Comparison of ENCODE assay signal across 8 mouse cellular contexts in the genomic region with DNA sequence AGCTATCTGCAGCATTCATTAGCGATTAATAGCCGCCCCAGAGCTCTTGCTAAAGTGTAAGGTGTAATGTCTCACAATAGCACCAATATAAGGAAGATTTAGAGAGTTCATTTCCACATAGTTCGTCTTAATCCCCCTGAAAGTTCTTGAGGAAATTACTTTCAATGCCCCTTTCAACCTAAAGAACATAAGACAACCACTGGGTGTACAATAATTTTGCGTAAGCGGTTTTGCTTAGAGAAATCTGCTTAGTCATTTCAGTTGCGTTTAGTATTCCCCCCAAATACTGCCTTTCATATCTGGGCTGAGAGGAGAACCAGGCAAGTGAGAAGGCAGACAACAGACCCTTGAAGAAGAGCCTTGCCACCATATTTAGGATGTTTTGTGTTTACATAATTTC. TPM values are rescaled to one million over a fixed set of nuclear protein-coding genes. Genes with fewer than 3 reads are reported as not detected.
DNase-seq lines count a peak whose midpoint lies in the region; ATAC-seq and TF ChIP-seq lines count a peak whose summit lies in the region.

No protein-coding gene starts in this region.

- no peak for ATAC-seq in hindbrain, embryonic 11.5 days (ENCODE audit: low FRiP score)
- no peak for ATAC-seq in midbrain, embryonic 14.5 days (ENCODE audit: low FRiP score, low TSS enrichment)

- H3K9ac ChIP-seq in hindbrain, embryonic 11.5 days (ENCODE audit: low read depth, low read length), result peak overlapping the region; percentile 72
- H3K9ac ChIP-seq in midbrain, embryonic 14.5 days (replicated peaks; ENCODE audit: low read length), result peak overlapping the region; percentile 89

- peak overlapping the region; percentile 84 for H3K4me2 ChIP-seq in hindbrain, embryonic 11.5 days (replicated peaks; ENCODE audit: low read depth, low read length)
- H3K4me2 ChIP-seq in midbrain, embryonic 14.5 days (ENCODE audit: low read length), result peak overlapping the region; percentile 83

- H3K27ac ChIP-seq in kidney, adult 2 months (ENCODE audit: insufficient read depth, low read depth, low read length), result peak overlapping the region; percentile 84
- H3K27ac ChIP-seq in hindbrain, embryonic 11.5 days (ENCODE audit: low read depth, low read length), result peak overlapping the region; percentile 97
- H3K27ac ChIP-seq in midbrain, embryonic 14.5 days (replicated peaks; ENCODE audit: low read depth, low read length), result peak overlapping the region; percentile 98

- 21% methylated on average over 6 of the region's 6 CpGs for WGBS in kidney, adult 2 months
- 45% methylated on average over 6 of the region's 6 CpGs for WGBS in hindbrain, embryonic 11.5 days
- WGBS in midbrain, embryonic 14.5 days, result 31% methylated on average over 6 of the region's 6 CpGs

- peaks cover 4% of the 10 kb centered on the region; the same call in 1 of the 2 replicates for H3K4me1 ChIP-seq in kidney, adult 2 months (ENCODE audit: control insufficient read depth, insufficient read depth, low read length)
- H3K4me1 ChIP-seq in hindbrain, embryonic 11.5 days (replicated peaks; ENCODE audit: control insufficient read depth, insufficient read depth, low read length), result no peaks in the 10 kb centered on the region; the same call in 1 of the 2 replicates
- H3K4me1 ChIP-seq in midbrain, embryonic 14.5 days (ENCODE audit: control insufficient read depth, insufficient read depth, low read length), result peaks cover 23% of the 10 kb centered on the region

- H3K36me3 ChIP-seq in kidney, adult 2 months (ENCODE audit: control insufficient read depth, insufficient read depth, low read length), result no peaks in the 10 kb centered on the region
- H3K36me3 ChIP-seq in hindbrain, embryonic 11.5 days (ENCODE audit: control insufficient read depth, insufficient read depth, low read length), result no peaks in the 10 kb centered on the region
- no peaks in the 10 kb centered on the region for H3K36me3 ChIP-seq in midbrain, embryonic 14.5 days (ENCODE audit: control insufficient read depth, insufficient read depth, low read length)

- TF ChIP-seq CTCF in kidney, adult 2 months (conservative IDR thresholded peaks at IDR 0.05; ENCODE audit: insufficient read depth, insufficient read length, low read depth, low read length), result no peak

- no peaks in the 10 kb centered on the region for H3K9me3 ChIP-seq in hindbrain, embryonic 11.5 days (ENCODE audit: control insufficient read depth, low read length)
- H3K9me3 ChIP-seq in midbrain, embryonic 14.5 days (ENCODE audit: control insufficient read depth, low read length), result no peaks in the 10 kb centered on the region

- TF ChIP-seq POLR2A in kidney, adult 2 months (IDR thresholded peaks at IDR 0.05; ENCODE audit: low read depth, low read length), result no peak

- peak overlapping the region; percentile 73 for H3K4me3 ChIP-seq in kidney, adult 2 months (ENCODE audit: insufficient read depth, low read depth, low read length)
- peak overlapping the region; percentile 90 for H3K4me3 ChIP-seq in hindbrain, embryonic 11.5 days (ENCODE audit: low read depth, low read length)
- H3K4me3 ChIP-seq in midbrain, embryonic 14.5 days (replicated peaks; ENCODE audit: low read depth, low read length), result peak overlapping the region; percentile 73

- no peaks in the 10 kb centered on the region for H3K27me3 ChIP-seq in kidney, adult 2 months (replicated peaks; ENCODE audit: control insufficient read depth, insufficient read depth, low read length)
- H3K27me3 ChIP-seq in hindbrain, embryonic 11.5 days (ENCODE audit: control insufficient read depth, insufficient read depth, low read length), result no peaks in the 10 kb centered on the region
- no peaks in the 10 kb centered on the region for H3K27me3 ChIP-seq in midbrain, embryonic 14.5 days (ENCODE audit: control insufficient read depth, insufficient read depth, low read length)

- DNase-seq in kidney, adult 2 months, result no peak
- DNase-seq in kidney, adult 18-20 months, result no peak
- DNase-seq in NIH3T3 (ENCODE audit: low read depth), result peak; percentile 56
- DNase-seq in hindbrain, embryonic 11.5 days (ENCODE audit: low spot score), result no peak
- DNase-seq in midbrain, embryonic 14.5 days, result no peak
- DNase-seq in right cerebral cortex, postnatal 25 days, result no peak
- no peak for DNase-seq in B cell, adult 2 months
- no peak for DNase-seq in adrenal gland, postnatal 14 days

RNA-seq across cellular contexts. Expression of gene Cltc, which starts 1.2 kb away (rescaled TPM):
- polyA plus RNA-seq in kidney, adult 2 months (2012; rRNA removed), result 94.4 and 107 TPM in 2 replicates
- polyA plus RNA-seq in hindbrain, embryonic 11.5 days (2014; fragmentation: Nextera tagmentation; extraction: Ambion mirVana), result 173 and 188 TPM in 2 replicates
- polyA plus RNA-seq in midbrain, embryonic 14.5 days (2014; fragmentation: Nextera tagmentation; extraction: Ambion mirVana), result 155 and 220 TPM in 2 replicates
- total RNA-seq in adrenal gland, postnatal 14 days (2021), result 236 and 237 TPM in 2 replicates

RNA-seq across cellular contexts. Expression of gene Dhx40, which starts 49.0 kb away (rescaled TPM):
- 6.5 and 10.0 TPM in 2 replicates for polyA plus RNA-seq in kidney, adult 2 months (2012; rRNA removed)
- polyA plus RNA-seq in hindbrain, embryonic 11.5 days (2014; fragmentation: Nextera tagmentation; extraction: Ambion mirVana), result 52.6 and 52.7 TPM in 2 replicates
- 18.9 and 31.6 TPM in 2 replicates for polyA plus RNA-seq in midbrain, embryonic 14.5 days (2014; fragmentation: Nextera tagmentation; extraction: Ambion mirVana)
- 28.9 and 32.7 TPM in 2 replicates for total RNA-seq in adrenal gland, postnatal 14 days (2021)
